Mouse (Mus musculus) lung, postnatal 10 days (tissue): ENCODE data around the gene Wdr25.
"Not testable (repeated sequence)": the region's sequence is repeated elsewhere in the genome, so short reads cannot be mapped to it uniquely, and the experiment has no call there.

Experiments used
- DNase-seq: peaks from one replicate; pipeline ENCODE4 v3.0.0; 2021

The Wdr25 gene

DNA sequence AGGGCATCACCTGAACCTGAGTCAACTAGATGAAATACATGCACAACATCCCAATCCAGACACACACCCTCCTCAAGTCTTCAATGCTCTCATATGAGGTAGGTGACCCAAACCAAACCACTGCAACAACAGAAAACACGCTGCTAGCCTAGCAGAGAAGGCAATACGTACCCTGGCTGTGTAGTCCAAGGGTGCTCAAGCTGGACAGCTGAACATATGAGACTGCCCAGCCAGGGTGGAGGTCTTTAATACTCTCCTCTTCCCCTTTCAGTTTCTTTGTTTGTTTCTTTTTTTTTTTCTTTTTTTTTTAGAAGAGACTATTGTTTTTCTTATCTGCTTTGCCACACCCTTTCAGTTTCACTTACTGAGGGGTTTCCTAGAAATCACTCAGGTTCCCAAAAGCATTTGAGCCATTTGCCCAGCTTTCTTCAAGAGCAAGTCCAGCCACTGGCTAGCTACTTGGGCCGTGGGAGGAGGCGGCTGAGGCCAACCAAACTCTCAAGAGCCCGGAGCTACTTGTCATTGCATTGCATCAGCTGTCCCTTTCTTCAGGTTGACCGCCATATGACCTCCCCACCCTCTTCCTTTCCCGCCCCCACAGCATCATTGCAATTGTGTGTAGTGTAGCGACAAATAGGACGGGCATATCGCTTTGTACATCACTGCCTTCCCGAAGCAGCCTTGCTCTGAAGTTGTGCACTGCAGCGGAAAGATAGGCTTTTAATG, at the start of gene Wdr25:
Wdr25 (plus strand) TSS at position 643 of the 726 bp plus-strand sequence.
- peak; percentile 55 for DNase-seq

DNA sequence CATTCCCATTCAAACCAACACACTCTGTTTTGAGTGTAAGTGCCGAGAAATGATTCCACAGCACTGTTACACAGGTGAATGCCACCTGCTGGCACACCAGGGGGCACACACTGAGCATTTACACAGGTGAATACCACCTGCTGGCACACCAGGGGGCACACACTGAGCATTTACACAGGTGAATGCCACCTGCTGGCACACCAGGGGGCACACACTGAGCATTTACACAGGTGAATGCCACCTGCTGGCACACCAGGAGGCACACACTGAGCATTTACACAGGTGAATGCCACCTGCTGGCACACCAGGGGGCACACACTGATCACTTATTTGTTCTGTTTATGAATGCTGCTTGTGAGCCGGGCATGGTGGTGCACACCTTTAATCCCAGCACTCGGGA, 45.4 kb upstream of the Wdr25 start:
- not testable (repeated sequence) for DNase-seq

DNA sequence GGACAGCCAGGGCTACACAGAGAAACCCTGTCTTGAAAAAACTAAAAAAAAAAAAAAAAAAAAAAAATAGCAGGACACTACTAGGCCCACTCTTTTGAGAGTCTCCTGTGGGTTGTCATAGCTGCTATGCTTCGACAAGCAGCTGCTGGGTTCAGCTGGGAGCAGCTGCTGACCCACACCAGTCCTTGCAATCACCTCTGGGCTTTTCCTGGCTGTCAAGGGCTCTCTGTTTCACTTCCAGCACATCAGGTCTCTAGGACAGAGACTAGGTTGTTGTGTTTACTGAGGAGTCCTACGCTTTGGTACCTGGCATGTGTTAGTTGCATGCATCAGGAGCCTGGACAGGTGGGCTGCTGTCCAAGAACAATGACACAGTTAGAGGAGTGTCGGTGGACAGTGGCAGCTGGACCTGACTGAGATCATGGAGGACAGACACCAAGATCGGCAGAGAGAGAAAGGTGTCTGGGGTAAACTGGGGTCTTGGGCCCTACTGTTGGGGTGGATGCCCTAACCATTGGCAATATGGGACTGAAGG, 43.9 kb upstream of the Wdr25 start:
- peak; percentile 27 for DNase-seq

DNA sequence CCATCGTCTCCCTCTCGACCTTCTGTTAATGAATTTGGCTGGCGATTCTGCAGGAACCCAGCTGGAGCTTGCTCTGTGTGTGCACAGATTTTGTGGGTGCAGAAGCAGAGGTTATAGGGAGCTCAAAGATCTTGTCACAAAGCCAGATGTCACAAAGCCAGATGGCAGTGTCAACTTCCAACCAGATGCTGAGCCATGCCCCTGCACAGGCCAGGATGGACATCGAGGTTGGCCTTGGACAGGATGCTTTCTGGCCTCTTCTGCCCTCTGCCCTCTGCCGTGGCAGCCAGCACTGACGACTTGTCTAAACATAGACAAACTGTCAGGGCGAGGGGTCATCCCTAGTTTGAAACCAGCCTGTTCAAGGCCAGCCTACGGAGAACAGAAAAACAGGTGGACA, 43.3 kb upstream of the Wdr25 start:
- peak; percentile 74 for DNase-seq

DNA sequence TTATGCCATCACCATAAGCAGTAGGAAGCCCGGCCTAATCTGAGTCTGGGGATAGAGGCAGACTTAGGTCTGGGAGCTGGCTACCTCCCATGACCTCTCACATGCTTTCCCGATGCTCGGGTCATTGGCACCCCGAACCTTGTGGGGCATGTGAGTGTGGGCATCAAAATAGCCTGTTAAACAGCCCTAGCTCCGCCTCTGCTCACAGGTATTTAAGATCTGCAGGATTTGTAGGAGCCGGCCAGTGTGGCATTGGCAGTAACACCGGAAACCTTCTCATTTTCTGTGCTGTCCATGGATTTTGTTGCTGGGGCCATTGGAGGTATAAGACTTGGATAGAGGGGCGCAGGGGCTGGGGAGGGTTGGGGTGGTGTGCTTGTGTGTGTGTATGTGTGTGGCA, 42.5 kb upstream of the Wdr25 start:
- no peak for DNase-seq

DNA sequence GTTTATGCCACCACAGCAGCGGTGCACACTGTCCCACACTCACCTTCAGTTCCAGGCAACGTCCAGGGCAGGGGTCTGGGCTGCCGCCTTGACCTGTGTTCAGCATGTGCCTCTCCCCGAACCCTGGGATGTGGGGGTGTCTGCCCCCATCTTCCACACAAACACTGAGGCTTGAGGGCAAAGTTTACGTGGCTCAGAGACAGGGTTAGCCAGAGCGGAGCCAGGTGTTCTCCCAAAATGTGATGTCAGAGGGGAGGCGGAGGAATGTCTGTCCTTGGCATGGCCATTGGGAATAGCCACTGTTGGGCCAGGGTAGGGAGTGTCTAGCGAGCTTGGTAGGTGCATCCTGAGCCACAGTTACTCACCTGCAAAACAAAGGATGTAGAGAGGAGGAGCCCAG, 40.6 kb upstream of the Wdr25 start:
- DNase-seq = no peak

DNA sequence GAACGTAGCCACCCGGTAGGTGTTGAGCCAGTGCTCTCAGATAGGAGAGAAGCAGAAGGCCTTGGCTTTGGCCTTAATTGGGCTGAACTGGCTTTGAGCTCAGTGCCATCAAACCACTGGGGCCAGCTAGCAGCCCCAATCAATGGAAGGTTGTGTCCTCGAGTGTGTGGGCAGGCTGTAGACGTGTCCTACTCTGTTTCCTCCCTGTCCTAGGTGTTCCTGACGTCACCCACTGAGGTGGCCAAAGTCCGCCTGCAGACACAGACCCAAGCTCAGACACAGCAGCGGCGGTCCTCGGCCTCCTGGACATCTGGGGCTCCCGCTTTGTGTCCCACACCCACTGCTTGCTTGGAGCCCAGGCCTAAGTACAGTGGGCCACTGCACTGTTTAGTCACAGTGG, 38.4 kb upstream of the Wdr25 start:
- no peak for DNase-seq

DNA sequence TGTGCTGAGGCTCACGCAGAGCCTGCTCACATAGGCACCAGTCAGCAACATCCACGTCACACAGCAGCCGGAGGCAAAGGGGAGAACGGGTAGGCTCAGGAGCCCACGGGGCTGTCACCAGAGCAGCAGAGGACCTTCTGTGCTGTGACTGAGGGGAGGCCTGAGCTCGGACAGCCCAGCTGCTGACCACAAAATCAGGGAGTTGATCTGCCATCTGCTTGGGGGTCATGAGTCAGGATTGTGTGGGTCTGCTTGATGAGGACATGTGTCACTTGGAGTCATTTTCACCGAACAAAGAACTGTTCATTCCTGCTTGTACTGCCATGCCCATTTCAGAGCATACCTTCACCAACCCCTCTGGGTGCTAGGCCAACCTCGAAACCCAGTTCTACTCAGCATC, 37.2 kb upstream of the Wdr25 start:
- DNase-seq = no peak

DNA sequence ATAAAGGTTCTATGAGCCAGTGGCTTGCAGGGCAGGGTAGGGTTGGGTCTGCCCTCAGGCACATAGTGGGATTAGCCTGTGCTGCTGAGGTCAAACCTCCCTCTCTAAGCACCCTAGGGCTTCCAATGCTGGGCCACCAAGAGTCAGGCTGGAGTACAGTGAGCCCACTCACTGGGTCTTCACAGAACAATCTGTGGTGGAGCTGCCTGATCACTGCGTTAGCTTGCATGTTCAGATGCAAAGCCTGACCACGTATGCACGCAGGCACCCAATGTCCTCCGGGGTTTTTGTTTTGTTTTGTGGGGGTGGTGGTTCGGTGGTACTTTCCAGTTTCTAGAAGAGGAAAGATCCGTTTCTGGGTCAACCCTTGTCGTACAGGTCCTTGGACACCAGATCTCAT, 36.3 kb upstream of the Wdr25 start:
- DNase-seq = no peak

DNA sequence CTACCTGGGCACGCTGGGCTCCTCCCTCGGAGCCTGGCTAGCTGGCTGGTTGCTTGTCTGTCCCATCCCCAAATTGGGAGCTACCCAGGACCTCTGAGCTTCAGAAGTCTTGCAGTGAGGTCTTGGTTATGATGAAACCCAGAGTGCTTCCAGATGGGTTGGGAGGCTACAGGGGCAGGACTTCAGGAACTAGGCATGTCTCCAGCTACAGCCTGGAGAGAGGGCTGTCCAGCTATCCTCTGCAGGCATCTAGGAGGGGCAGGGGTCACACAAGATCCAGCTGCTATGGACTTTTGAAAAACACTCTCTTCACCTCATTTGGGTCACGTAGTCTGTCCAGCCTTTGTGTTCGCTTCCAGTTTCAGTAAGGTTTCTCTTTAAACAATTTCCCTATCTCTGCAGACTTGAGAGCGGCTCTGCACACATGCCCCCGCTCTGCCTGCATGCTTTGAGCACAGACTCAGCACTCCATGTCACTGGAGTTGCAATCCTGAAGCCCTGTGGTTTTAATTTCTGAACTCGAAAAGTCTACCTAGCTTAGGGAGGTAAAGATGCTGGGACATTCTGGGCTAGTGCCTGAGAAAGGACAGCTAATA, 35.7 kb upstream of the Wdr25 start:
- DNase-seq = peak; percentile 73

DNA sequence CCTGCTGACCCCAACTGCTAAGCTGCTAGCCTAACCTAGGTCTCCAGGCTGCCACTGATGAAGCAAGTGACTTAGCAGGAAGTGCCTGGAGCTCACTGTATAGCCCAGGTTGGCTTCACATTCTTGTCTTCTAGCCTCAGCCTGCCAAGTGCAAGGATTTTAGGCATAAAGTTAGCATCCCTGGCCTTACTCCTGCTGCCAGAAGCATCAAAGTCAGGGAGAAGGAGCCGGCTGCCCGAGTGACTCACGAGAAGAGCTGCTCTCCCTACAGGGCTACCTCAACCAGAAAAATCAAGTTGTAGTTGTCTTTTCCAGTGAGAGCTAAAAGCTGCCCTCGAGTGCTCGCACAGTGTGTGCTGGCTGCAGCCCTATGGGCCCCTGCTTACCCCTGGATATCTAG, 34.9 kb upstream of the Wdr25 start:
- no peak for DNase-seq

DNA sequence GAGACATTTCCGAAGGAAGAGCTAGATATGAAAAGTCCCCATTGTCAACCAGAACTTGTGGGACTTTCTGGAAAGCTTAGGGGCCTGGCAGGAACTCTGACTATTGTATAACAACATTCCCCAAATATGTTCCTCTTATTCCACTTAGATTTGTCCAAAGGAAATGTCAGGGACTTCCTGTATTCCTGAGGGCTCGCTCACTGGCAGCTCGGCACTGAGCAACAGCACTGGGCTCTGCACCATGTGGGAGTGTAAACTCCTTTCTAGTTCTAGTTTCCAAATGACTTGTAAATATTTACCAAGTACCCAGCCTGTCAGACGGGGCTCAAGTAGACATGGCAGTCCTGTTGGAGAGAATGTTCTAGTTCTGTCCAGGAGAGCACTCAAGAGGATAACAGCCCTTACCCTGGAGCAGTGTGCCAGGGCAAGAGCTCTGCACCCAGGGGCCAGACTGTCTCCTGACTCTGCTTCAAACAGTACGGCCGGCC, 28.4 kb upstream of the Wdr25 start:
- peak; percentile 54 for DNase-seq

DNA sequence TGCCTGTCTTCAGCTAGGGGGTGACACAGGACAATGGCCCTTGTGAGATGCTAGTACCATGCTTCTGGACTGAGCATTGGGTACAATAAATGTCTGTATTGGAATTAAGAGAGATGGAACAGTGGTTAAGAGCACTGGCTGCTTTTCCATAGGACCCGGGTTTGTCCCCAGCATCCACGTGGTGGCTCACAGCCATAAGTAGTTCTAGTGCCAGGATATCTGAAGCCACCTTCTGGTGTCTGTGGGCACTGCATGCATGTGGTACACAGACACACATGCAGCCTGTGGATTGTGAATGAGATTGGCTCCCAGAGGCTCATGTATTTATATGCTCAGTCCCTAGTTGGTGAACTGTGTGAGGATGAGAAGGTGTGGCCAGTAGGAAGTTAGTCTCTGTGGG, 23.9 kb upstream of the Wdr25 start:
- no peak for DNase-seq

DNA sequence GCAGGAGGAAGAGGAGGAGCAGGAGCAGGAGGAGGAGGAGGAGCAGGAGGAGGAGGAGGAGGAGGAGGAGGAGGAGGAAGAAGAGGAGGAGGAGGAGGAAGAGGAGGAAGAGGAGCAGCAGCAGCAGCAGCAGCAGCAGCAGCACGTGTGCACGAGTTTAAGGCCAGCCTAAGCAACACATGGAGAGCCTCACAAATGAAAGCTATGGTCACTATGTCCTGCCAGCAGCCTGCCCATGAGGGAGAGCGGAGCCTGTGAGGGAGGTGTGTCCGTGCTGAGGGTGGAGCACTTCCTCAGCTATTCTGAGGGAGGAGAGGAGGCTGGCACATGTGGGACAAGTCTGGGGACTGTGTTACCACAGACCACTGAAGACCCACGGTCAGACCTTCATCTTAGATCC, 20.3 kb upstream of the Wdr25 start:
- no peak for DNase-seq

DNA sequence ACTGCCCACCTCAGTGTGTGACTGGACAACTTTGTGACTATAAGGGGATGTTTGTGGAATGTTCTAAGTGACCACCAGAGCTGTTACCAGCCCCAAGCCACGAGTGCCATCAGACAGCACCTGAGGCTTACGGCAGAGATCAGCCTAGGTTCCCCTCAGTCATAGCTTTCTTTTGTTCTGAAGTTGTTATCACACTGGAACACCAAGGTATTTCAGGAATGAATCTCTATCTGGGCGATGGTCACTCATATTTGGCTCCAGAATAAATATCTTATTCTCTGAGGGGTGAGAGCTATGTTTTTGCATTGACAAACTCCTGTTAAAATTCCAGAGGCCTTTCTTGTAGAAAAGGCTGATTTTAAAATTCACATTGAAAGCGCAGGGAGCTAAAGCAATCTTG, 14.3 kb upstream of the Wdr25 start:
- DNase-seq = no peak

DNA sequence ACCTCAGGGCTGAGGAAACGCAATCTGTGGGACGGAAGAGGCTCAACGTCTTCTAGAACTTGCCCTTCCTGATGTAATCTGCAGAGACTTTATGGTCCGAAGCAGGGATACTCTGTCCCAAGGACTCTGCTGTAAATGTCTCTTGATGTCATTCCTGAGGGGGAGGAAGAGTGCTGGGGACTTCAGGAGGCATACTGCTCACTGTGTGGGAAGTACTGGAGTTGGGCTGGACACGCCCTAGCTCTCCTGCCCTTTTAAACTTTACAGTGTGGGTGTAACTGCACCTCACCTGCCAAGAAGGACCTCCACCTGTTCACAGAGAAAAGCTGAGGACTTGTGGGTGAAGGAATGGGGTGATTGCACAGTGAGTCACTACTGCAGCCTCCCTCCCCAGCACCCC, 12.8 kb upstream of the Wdr25 start:
- DNase-seq = no peak

DNA sequence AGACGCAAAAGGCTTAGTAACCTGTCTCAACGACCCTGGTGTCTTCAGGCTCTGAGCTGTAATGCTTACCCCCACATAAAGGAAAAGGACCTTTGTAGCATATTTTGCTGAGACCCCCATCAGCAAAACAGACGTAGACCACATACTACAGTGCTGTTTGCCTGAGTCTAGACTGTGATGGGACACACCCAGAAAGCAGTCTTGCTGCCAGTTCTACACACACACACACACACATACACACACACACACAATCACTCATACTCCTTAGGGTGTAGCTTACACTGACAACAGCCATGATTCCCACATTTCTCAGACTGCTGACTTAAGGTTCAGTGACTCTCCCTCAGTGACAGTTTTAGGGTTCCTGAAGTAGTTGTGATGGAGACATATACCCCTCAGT, 12.2 kb upstream of the Wdr25 start:
- no peak for DNase-seq

DNA sequence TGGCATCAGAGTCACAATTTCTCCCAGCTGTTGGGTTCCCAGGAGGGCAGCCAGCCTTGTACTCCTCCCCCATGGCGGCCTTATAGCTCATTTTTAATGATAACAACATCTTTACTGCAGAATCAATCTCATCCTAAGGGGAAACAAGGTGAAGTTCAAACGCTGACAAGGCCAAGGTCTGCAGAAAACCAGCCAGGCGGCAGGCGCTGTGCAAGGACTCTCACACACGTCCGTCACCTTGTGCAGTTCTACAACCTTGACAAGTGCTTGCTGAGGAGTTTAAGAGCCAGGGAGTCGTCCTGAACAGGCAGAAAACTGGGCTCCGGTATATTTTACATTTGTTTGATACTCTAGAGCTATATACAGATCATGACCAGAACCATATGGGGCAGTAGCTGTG, 10.7 kb upstream of the Wdr25 start:
- no peak for DNase-seq

DNA sequence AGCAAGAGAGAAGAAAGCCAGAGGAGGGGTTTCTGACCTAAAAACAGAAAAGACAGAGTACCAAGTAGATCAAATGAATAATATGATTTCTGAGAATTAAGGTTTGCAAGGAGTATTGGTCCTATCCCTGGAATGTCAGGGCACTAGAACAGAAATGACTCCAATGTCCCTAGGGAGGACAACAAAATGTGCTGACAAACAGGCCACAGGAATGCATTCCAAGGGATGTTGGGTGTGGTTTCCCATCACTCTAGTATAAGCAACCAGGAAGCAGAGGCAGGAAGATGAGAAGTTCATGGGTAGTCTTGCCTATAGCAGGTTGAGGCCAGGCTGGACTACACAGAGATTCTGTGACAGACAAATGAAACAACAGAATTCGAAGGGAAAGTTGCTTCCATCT, 7.5 kb upstream of the Wdr25 start:
- no peak for DNase-seq

DNA sequence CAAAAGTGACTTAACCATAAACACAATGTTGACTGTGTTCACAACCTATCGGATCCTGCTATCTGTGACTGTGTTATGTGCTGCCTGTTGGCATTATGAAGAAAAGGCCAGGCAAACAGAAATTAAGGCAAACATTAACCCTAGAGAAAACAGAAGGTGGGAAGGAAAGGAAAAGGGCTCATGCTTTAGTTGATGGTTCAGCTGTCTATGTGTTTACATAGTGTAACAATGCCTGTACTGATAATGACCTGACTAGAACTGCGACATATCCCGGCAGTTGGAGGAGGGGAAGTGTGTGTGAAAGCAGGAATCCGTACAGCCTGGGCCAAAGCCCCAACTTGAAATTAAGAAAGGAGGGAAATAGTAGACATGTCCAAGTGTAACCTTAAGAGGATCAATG, 6.4 kb upstream of the Wdr25 start:
- no peak for DNase-seq

DNA sequence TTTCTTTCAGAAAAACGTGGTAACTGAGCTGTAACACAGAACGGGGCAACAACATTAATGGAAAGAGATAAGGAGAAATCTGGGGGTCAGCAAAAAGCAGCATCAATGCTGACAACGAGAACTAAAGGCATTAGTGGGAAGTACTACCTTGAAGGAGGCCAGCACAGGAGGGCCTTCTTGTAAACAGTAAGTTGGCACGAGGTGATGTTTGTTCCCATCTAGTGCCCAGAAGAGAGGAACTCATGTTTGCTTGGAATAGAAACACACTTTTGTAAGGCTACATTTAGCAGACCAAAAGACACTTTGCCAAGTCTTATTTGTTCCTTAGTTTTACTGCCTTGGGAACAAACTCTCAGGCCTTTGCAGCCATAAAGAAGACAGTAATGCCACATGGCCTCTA, 4.8 kb upstream of the Wdr25 start:
- DNase-seq = no peak

DNA sequence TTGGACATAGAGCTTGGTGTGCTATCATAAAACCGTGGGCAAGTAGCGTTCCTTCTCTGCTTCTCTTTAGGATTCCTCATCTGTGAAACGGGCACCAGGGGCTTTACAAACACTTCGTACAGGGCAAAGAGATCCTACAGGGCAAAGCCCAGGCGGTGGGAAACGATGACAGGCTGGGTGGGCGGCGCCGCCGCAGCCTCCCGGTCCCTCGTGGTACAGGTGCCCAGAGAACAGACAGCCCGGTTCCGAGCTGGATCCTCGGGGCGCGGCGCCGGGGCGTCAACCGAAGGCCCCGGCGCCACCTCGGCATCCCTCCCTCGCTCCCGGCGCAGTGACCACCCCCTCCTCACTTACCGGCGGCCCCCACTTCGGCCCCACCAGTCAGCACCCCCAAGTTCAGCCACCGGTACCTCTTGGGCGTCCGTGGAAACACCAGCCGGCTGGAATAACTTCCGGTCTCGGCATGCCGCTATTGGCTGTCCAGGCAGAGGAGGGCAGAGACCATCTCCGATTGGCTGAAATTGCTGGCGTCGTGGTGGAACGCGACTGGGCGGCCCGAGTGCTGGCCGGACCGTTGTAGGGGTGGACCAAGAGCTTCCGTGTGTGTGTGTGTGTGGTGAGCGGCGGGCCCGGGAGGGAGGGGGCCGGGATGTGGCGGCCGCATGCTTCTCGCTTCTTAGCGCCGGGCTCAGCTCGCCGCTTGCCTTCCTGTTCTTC, 442 bp downstream of the Wdr25 start, which contains the start of gene Wars:
Wars (minus strand) TSS at position 460 of the 717 bp plus-strand sequence.
- peak; percentile 98 for DNase-seq

DNA sequence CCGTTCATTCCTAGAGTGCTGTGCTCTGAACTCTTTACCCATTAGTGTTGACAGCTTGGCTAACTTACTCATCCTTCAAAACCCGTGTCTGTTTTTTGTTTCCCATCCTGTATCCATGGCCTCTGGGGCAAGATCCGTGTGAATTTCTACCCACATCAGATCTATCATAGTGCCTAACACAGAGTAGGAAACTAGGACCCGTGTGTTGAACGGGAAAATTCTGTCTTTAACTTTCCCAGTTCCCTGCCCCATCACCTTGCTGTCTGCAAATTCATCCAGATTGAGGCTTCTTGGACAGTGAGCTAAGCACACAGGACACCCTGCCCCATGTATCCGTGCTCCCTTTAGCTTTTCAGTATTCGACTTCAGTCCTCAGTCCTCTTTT, 993 bp downstream of the Wdr25 start:
- no peak for DNase-seq

DNA sequence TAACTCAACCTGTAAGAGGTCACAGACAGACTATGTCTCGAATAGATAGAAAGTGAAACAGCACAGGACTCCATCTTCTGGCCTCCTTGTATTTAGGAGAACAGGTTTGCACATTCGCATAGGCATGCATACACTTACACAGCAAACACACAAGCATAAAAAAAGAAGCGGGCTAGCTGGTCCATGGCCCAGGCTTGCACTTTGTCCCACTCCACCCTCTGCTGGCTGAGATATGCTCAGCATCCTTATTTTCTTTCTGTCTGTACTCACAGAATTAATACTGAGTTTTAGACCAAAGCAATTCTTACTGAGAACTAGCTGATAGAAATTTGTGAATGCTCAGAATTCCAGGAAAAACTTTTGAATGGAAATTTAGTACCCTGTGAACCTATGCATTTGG, 2.6 kb downstream of the Wdr25 start:
- peak; percentile 65 for DNase-seq
